Mouse (Mus musculus): Measurements from ENCODE around the gene Col12a1. TPM values are rescaled to one million over a fixed set of nuclear protein-coding genes. Genes with fewer than 3 reads are reported as not detected.
A peak's percentile ranks its signal among the peaks of the same experiment; 100 is the strongest.

The Col12a1 gene
- polyA plus RNA-seq, 1 experiment from 2014 or later, result 15.0 TPM

DNA sequence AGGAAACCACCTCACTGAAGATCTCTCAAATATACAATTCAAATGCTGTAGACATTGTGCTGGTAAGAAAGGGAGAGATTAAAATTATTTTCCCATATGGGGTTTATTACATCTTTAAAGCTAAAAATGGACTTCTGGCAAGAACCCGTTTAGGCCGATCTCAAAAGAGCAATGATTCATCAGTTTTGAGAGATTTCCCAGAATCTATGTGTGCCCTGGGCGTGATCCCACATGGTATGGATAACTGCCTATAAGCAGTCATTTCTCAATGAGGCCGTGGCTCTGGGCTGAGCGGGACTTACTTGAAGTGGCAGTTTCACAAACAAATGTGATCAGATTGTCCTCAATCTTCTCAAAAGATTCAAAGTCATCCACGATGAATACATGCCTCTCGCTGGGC lies 87.4 kb downstream of the Col12a1 start:
- Histone ChIP-seq H3K9me3 (replicated peaks) (no peaks in the 10 kb centered on the region), H3K4me1 (replicated peaks) (no peaks in the 10 kb centered on the region), H3K4me2 (no peak overlapping the region), H3K27me3 (no peaks in the 10 kb centered on the region), H3K4me3 (no peak overlapping the region), H3K36me3 (peaks cover 4% of the 10 kb centered on the region; the same call in 1 of the 2 replicates), H3K27ac (no peak overlapping the region), H3K9ac (no peak overlapping the region)
- no peak for ATAC-seq (replicated peaks; ENCODE audit: insufficient number of reproducible peaks, insufficient read depth, low FRiP score, low read depth)
- 86% methylated on average over 7 of the region's 7 CpGs for WGBS

DNA sequence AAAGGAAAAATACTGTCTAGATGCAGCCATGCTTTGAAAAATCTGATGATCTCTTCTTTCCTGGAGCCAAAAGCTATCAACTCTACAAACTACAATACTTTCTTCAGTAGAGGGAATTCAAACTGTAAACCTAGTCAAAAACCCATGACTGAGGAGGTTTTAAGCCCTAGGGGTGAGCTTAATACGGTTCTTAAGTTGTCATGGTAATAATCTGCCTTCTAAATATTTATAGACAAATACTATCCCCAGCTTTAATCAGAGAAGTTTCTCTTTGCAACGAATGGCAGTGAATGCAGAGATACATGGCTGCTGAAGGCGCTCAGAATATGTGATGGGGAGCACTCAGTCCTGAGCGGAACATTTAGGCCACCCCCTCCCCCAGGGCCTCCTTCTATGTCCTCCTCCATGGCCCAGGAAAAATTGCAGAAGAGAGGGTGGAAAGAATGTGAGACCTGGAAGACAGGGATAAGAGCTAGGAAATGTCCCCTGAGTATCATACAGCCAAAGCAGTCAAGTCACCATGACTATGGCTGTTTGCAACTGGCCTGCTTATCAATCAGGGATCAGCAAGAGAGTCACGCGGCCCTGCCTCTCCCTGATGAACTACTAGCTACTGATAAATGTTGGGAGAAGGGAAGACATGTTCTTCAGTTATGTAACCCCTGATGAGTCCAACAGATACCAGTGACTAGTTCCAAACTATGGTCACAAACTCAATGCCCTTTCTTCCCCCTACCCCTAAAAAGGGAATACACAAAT lies 99.6 kb downstream of the Col12a1 start:
- Histone ChIP-seq H3K4me3 (no peak overlapping the region), H3K27me3 (no peaks in the 10 kb centered on the region), H3K9ac (no peak overlapping the region), H3K9me3 (replicated peaks) (no peaks in the 10 kb centered on the region), H3K4me2 (no peak overlapping the region), H3K36me3 (no peaks in the 10 kb centered on the region), H3K27ac (peak overlapping the region; percentile 26; the same call in 1 of the 2 replicates), H3K4me1 (replicated peaks) (peaks cover 22% of the 10 kb centered on the region)
- WGBS, result 57% methylated on average over 6 of the region's 6 CpGs
- no peak for ATAC-seq (replicated peaks; ENCODE audit: insufficient number of reproducible peaks, insufficient read depth, low FRiP score, low read depth)

DNA sequence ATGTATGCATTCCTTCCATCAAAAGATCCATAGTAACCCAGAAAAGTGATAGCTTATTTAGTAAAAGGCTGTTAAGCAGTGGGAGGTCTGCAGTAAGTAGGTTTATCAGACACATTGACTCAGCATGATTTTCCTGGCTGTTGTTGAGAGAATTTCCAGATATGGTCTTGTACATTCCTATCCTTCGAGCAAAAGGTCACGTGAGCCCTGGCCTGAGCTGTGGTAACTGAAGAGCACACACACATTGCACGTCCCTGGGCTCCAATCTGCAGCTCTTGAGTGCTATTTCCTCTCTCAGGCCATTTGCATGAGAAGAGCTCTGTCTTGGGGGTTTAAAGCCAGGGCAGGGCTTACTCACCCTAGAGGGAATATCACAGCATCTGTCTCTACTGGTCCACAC lies 101.3 kb downstream of the Col12a1 start:
- ATAC-seq (replicated peaks; ENCODE audit: insufficient number of reproducible peaks, insufficient read depth, low FRiP score, low read depth), result peak; percentile 99
- H3K9me3 ChIP-seq (replicated peaks), result no peaks in the 10 kb centered on the region
- peaks cover 22% of the 10 kb centered on the region for H3K4me1 ChIP-seq (replicated peaks)
- H3K27ac ChIP-seq, result peak overlapping the region; percentile 81
- no peak overlapping the region for H3K4me2 ChIP-seq
- H3K9ac ChIP-seq, result no peak overlapping the region
- H3K4me3 ChIP-seq, result no peak overlapping the region
- no peaks in the 10 kb centered on the region for H3K27me3 ChIP-seq
- 2% methylated on average over 3 of the region's 3 CpGs for WGBS
- H3K36me3 ChIP-seq, result no peaks in the 10 kb centered on the region

DNA sequence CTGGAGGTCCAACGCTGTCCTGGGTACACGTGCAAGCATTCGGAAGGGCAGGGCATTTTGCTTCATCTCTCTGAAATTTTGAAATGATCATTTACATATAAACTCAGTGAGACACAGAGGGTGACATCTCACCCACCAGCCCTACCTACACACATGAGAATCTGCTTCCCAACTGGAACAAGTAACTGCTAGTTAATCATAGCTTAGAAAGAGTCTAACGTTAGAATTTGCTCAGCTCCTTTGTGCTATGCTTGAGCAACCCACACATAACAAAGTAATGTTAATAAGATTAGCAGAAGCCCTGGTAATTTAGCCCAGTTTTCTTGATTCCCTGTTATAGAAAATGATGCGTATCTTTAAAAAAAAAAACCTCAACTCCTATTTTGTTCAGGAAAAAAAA lies 102.6 kb downstream of the Col12a1 start:
- no peaks in the 10 kb centered on the region for H3K9me3 ChIP-seq (replicated peaks)
- no peak overlapping the region for H3K9ac ChIP-seq
- no peak for ATAC-seq (replicated peaks; ENCODE audit: insufficient number of reproducible peaks, insufficient read depth, low FRiP score, low read depth)
- H3K27me3 ChIP-seq, result no peaks in the 10 kb centered on the region
- H3K27ac ChIP-seq, result peak overlapping the region; percentile 81
- no peak overlapping the region for H3K4me2 ChIP-seq
- H3K4me3 ChIP-seq, result no peak overlapping the region
- H3K36me3 ChIP-seq, result no peaks in the 10 kb centered on the region
- 77% methylated on average over 5 of the region's 5 CpGs for WGBS
- H3K4me1 ChIP-seq (replicated peaks), result peaks cover 22% of the 10 kb centered on the region

DNA sequence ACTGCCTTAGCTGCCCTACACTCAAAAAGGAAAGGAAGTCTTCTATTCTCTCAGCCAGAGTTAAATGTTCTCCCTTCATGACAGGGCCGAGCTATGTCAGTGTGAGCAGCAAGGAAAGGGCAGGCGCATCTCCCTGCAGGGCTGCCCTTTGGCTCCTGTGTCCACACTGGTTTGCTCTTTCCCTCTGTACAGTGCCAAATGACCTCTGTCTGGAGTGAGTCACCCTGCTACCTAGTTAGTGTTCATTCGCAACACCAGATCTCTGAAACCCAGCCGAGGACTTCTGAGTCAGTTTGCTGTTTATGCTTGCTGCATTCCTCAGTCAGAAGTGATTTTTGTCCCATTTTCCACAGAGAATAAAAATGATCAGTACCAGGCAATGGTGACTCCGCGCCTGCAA lies 108.3 kb downstream of the Col12a1 start:
- 71% methylated on average over 6 of the region's 6 CpGs for WGBS
- Histone ChIP-seq H3K4me2 (no peak overlapping the region), H3K9me3 (replicated peaks) (no peaks in the 10 kb centered on the region), H3K27me3 (no peaks in the 10 kb centered on the region), H3K9ac (no peak overlapping the region), H3K4me1 (replicated peaks) (no peaks in the 10 kb centered on the region), H3K36me3 (no peaks in the 10 kb centered on the region), H3K27ac (no peak overlapping the region), H3K4me3 (no peak overlapping the region)
- ATAC-seq (replicated peaks; ENCODE audit: insufficient number of reproducible peaks, insufficient read depth, low FRiP score, low read depth), result no peak

DNA sequence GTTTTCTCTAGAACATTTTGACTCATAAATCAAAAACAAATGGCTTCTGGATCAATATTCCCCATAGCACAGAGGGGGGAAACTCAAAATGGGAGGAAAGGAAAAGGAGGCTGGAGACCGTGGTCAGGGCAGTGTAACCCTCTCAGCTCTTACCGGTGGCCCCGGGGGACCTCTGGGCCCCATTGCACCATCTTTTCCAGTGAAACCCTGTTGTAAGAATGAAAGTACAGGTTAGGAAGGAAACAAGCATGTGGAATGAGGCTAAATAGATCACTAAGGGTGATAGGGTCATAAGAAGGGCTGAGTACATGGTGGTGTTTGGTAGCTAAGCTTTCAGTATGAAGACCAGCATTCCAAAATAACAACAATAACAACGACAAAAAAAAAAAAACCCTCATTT lies 109.0 kb downstream of the Col12a1 start:
- Histone ChIP-seq H3K36me3 (no peaks in the 10 kb centered on the region), H3K4me3 (no peak overlapping the region), H3K27me3 (no peaks in the 10 kb centered on the region), H3K4me2 (no peak overlapping the region), H3K9ac (no peak overlapping the region), H3K4me1 (replicated peaks) (no peaks in the 10 kb centered on the region), H3K9me3 (replicated peaks) (no peaks in the 10 kb centered on the region), H3K27ac (no peak overlapping the region)
- ATAC-seq (replicated peaks; ENCODE audit: insufficient number of reproducible peaks, insufficient read depth, low FRiP score, low read depth), result no peak
- WGBS, result 86% methylated on average over 4 of the region's 4 CpGs

DNA sequence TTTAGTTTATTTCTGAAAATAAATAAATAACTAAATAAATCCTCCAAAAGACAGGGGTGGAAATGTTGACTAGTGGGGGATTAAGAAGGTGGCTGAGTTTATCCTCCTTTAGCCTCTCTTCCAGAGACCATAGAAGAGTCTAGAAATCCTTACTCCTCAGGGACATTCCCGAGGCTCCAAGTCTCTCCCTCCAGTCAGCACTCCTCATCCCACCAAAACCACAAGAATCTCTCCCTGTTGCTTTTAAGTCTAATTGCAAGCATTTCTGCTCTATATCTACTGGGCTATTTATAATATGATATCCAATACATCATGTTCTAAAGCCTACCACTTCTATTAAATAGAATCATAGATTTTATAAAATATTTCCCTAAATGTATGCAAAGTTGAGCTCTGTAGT lies 109.8 kb downstream of the Col12a1 start:
- WGBS, result 63% methylated on average over 1 of the region's 1 CpGs
- H3K9ac ChIP-seq, result no peak overlapping the region
- no peaks in the 10 kb centered on the region for H3K9me3 ChIP-seq (replicated peaks)
- no peak for ATAC-seq (replicated peaks; ENCODE audit: insufficient number of reproducible peaks, insufficient read depth, low FRiP score, low read depth)
- no peaks in the 10 kb centered on the region for H3K4me1 ChIP-seq (replicated peaks)
- H3K27ac ChIP-seq, result no peak overlapping the region
- H3K4me3 ChIP-seq, result no peak overlapping the region
- no peak overlapping the region for H3K4me2 ChIP-seq
- no peaks in the 10 kb centered on the region for H3K36me3 ChIP-seq
- no peaks in the 10 kb centered on the region for H3K27me3 ChIP-seq

DNA sequence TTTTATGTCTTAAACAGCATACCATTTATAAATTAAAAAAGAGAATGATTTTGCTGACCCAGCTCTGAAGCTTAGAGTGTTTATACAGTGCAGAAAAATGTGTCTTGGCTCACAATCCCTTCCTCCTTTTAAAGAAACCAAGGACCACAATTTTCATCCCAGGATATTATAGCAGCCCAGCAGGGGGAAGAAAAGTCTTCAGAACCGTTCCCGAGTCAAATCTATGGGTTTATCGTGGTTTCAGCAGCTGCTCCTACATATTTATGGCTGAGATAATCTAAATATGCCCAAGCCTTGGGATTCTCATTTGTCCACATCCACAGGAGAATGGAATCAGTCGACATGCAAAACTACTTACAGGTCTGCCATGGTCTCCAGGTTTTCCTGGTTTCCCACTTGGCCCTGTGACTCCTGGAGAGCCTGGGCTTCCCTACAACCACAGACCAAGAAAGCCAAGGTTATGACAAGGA lies 110.5 kb downstream of the Col12a1 start:
- WGBS, result 51% methylated on average over 4 of the region's 4 CpGs
- H3K27me3 ChIP-seq, result no peaks in the 10 kb centered on the region
- H3K36me3 ChIP-seq, result no peaks in the 10 kb centered on the region
- no peaks in the 10 kb centered on the region for H3K9me3 ChIP-seq (replicated peaks)
- no peak for ATAC-seq (replicated peaks; ENCODE audit: insufficient number of reproducible peaks, insufficient read depth, low FRiP score, low read depth)
- H3K4me1 ChIP-seq (replicated peaks), result no peaks in the 10 kb centered on the region
- H3K9ac ChIP-seq, result no peak overlapping the region
- H3K4me2 ChIP-seq, result no peak overlapping the region
- no peak overlapping the region for H3K4me3 ChIP-seq
- H3K27ac ChIP-seq, result no peak overlapping the region

DNA sequence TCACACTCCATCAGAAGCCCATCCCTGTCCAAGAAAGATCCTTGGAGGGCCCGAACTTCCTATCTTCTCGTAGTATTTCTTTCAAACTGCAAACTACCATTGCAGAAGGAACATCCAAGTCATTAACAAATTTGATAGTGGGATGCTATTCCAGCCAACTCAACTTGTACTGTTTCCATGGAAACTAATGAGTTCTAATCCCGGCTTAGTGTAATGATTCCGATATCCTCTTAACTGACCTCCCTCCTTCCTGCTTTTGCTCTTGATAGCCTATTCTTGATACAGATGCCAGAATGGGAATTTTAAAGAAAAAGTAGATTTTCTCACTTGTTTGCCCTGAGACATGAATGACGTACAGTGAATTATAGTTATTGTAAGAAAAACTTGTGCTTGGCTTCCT lies 112.5 kb downstream of the Col12a1 start:
- Histone ChIP-seq H3K4me1 (replicated peaks) (no peaks in the 10 kb centered on the region), H3K4me2 (no peak overlapping the region), H3K9me3 (replicated peaks) (no peaks in the 10 kb centered on the region), H3K9ac (no peak overlapping the region), H3K36me3 (no peaks in the 10 kb centered on the region), H3K4me3 (no peak overlapping the region), H3K27me3 (no peaks in the 10 kb centered on the region), H3K27ac (no peak overlapping the region)
- no peak for ATAC-seq (replicated peaks; ENCODE audit: insufficient number of reproducible peaks, insufficient read depth, low FRiP score, low read depth)
- 74% methylated on average over 5 of the region's 5 CpGs for WGBS

DNA sequence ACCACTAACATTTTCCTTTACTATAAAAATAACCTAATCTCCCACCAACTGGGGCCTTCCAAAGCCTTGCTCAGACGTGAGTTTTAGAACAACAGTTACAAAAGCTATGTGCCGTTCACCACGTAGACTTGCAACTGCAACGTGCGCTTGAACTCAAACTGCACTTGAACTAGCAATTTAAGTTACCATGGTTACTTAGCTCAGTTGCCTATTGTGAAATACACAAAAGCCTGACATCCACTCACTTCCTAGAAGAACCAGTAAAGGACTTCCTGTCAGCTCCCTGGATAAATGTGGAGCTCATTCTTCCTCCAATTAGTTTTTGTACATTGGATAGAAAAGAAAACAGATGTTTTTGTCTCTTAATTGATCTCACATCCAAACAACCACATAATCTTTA lies 112.9 kb downstream of the Col12a1 start:
- Histone ChIP-seq H3K27ac (no peak overlapping the region), H3K4me3 (no peak overlapping the region)
- ATAC-seq (replicated peaks; ENCODE audit: insufficient number of reproducible peaks, insufficient read depth, low FRiP score, low read depth), result no peak

DNA sequence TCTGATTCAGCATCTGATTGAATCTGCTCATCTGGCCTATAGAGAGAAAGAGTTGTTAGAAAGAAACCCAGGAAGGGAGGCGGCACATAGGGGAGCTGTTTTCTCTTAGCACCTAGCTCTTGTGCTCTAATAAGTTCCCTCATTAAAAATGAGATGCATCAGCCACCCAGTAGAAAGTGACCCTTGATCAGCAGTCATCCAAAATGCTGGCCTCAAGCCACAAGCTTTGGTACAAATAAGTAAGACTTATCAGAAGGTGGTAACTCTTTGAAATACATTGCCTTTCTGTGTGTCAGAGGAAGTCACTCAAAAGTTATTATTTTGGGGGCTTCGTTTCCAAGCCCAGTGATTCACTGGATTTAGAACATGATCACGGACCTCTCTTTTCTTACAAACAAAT lies 114.1 kb downstream of the Col12a1 start:
- Histone ChIP-seq H3K36me3 (no peaks in the 10 kb centered on the region), H3K9ac (no peak overlapping the region)
- ATAC-seq (replicated peaks; ENCODE audit: insufficient number of reproducible peaks, insufficient read depth, low FRiP score, low read depth), result no peak

More for the DNA sequence above, 112.9 kb downstream of the Col12a1 start:
- Histone ChIP-seq H3K9me3 (replicated peaks) (no peaks in the 10 kb centered on the region), H3K4me1 (replicated peaks) (no peaks in the 10 kb centered on the region), H3K36me3 (no peaks in the 10 kb centered on the region), H3K9ac (no peak overlapping the region), H3K27me3 (no peaks in the 10 kb centered on the region), H3K4me2 (no peak overlapping the region)
- 61% methylated on average over 5 of the region's 5 CpGs for WGBS

DNA sequence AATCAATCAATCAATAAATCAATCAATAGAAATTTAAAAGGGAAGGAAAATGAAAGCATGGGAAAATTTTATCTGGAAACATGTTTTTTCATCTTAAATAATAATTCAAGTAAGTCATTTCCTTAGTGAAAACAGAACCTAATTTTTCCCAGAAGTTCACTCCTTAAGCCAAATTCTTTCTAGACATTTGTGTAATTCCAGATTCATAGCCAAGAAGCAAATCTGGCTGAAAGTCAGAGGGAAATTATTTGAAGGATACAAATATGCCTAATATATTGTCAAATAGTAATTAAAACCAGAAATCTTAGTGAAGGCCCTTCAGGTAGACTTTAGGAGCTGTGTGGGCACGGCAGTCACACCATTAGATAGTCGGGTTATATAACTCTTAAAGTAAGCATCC lies 115.2 kb downstream of the Col12a1 start:
- H3K9ac ChIP-seq, result no peak overlapping the region
- WGBS, result 87% methylated on average over 2 of the region's 2 CpGs
- H3K9me3 ChIP-seq (replicated peaks), result no peaks in the 10 kb centered on the region
- H3K27me3 ChIP-seq, result no peaks in the 10 kb centered on the region
- peaks cover 7% of the 10 kb centered on the region for H3K4me1 ChIP-seq (replicated peaks)
- H3K27ac ChIP-seq, result no peak overlapping the region
- no peak overlapping the region for H3K4me3 ChIP-seq
- no peaks in the 10 kb centered on the region for H3K36me3 ChIP-seq
- H3K4me2 ChIP-seq, result no peak overlapping the region
- ATAC-seq (replicated peaks; ENCODE audit: insufficient number of reproducible peaks, insufficient read depth, low FRiP score, low read depth), result no peak

More for the DNA sequence above, 114.1 kb downstream of the Col12a1 start:
- Histone ChIP-seq H3K9me3 (replicated peaks) (no peaks in the 10 kb centered on the region), H3K4me3 (no peak overlapping the region), H3K27ac (no peak overlapping the region), H3K4me1 (replicated peaks) (peaks cover 4% of the 10 kb centered on the region), H3K27me3 (no peaks in the 10 kb centered on the region), H3K4me2 (no peak overlapping the region)
- 80% methylated on average over 3 of the region's 3 CpGs for WGBS
